Mouse (Mus musculus) intestine, embryonic 14.5 days (tissue): ENCODE results near the gene Slc25a15. TPM values are rescaled to one million over a fixed set of nuclear protein-coding genes. Genes with fewer than 3 reads are reported as not detected.

ENCODE experiments used
- ATAC-seq: fragments of 200-750 bp; cut with Nextera tagmentation; replicated peaks from 2 replicates; pipeline ENCODE4 v1.8.0; 2017; ENCODE audit warnings: low read depth, moderate number of reproducible peaks, moderate TSS enrichment, moderate library complexity; ENCODE audit not compliant: low FRiP score, low TSS enrichment
- DNase-seq: peaks from one replicate; pipeline ENCODE4 v3.0.0-alpha.2; 2018; ENCODE audit warnings: low spot score
- H3K27ac ChIP-seq: fragments of 300-500 bp; sonication (generic); 2 replicates; pipeline ENCODE4 v1.5.1; 2014; ENCODE audit warnings: low read depth, mild to moderate bottlenecking, control low read depth
- H3K27me3 ChIP-seq: fragments of 300-500 bp; sonication (generic); replicated peaks from 2 replicates; pipeline ENCODE4 v1.6.1; 2014; ENCODE audit warnings: low read length, control low read depth; ENCODE audit not compliant: control insufficient read depth, insufficient read depth
- H3K36me3 ChIP-seq: fragments of 300-500 bp; sonication (generic); 2 replicates; pipeline ENCODE4 v1.6.1; 2014; ENCODE audit warnings: low read length, control low read depth; ENCODE audit not compliant: control insufficient read depth, insufficient read depth
- H3K4me1 ChIP-seq: fragments of 300-500 bp; sonication (generic); replicated peaks from 2 replicates; pipeline ENCODE4 v1.6.1; 2014; ENCODE audit warnings: low read length, control low read depth, mixed read lengths; ENCODE audit not compliant: control insufficient read depth, insufficient read depth
- H3K4me2 ChIP-seq: fragments of 300-500 bp; sonication (generic); 2 replicates; pipeline ENCODE4 v1.6.1; 2014; ENCODE audit warnings: low read length
- H3K4me3 ChIP-seq: fragments of 300-500 bp; sonication (generic); 2 replicates; pipeline ENCODE4 v1.5.1; 2014; ENCODE audit warnings: low read depth, low read length, control low read depth, mixed read lengths
- H3K9ac ChIP-seq: fragments of 300-500 bp; sonication (generic); 2 replicates; pipeline ENCODE4 v1.6.1; 2014; ENCODE audit warnings: mild to moderate bottlenecking, low read length
- H3K9me3 ChIP-seq: fragments of 300-500 bp; sonication (generic); 2 replicates; pipeline ENCODE4 v1.6.1; 2016; ENCODE audit warnings: low read length, control low read depth; ENCODE audit not compliant: control insufficient read depth
- WGBS: fragments of 180-500 bp; shearing (Covaris S2); extraction: QIAGEN DNeasy Blood & Tissue Kit; methylation state at CpG from one replicate; pipeline ENCODE4 v1.1.7; 2014; 5-methylcytosine and 5-hydroxymethylcytosine counted together
- polyA plus RNA-seq: library from polyadenylated mRNA; unstranded; fragments of >200 nt; fragmentation: Nextera tagmentation; extraction: Ambion mirVana; gene quantifications from 2 replicates; pipeline ENCODE4 v1.2.1, GENCODE M21; 2014

Slc25a15 gene
- 49.4 and 53.8 TPM in 2 replicates for polyA plus RNA-seq

DNA sequence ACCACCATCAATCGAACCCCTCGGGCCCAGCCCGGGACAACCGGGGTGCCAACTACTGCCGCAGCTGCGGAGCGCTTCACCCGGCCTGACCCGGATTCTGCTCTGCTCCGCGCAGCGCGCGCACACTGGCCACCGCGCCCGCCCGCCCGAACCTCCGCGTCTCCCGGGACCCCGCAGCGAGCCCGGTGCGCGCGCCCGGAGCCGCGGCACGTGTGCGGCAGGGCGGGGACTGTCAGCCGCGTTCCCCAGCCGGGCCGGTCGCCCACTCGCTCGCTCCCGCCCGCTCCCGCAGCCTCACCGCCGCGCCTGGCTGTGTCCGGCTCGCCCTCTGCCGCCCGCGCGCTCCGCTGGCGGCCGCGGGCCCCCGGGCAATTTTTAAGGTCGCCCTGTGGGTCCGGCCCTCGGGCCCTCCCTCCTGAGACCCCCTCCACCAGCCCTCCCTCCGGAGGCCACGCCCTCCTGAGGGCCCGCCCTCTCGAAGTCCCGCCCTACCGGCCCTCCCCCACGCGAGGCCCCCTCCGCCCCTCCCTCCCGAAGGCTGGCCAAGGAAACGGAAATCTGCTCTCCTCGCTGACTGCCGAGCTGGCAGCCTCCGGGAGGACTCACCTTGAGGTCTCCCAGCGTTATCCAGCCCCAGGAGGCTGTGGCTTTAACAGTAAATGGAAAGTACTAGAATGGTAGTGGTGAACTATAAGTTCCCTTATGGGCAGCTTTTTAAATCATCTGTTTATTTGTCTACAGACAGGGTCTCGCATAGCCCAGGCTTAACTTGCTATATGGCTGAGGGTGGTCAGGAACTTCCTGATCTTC is at the start of gene Slc25a15:
Slc25a15 (minus strand) TSS at position 456 of the 810 bp plus-strand sequence.
- ATAC-seq = peak; percentile 93
- WGBS = 0% methylated on average over 66 of the region's 77 CpGs
- H3K4me3 ChIP-seq = peak within 1 kb of the TSS; percentile 67

DNA sequence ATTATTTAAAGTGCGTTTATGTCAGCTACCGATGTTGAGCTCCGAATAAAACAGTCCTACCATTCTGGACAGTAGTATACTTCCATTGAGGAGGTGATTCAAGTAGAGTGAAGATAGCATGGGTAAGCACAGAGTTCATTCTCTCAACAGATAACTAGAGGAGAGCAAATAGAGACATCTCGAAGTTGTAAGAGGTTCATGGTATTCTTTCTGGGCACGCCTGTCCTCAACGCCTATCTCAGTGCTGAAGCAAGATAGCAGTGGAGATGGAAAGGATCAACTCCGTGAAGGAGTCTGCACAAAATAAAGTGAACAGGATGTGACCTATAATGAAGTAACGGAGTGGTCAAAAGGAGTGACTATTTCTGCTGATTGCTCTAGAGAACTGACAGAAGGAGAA is 13.6 kb upstream of the Slc25a15 start:
- Histone ChIP-seq H3K27me3 (no peaks in the 10 kb centered on the region), H3K9me3 (no peaks in the 10 kb centered on the region), H3K4me1 (peaks cover 8% of the 10 kb centered on the region), H3K4me2 (peak overlapping the region; percentile 90), H3K27ac (no peak overlapping the region), H3K36me3 (peaks cover 22% of the 10 kb centered on the region; the same call in 1 of the 2 replicates), H3K4me3 (peak overlapping the region; percentile 78), H3K9ac (peak overlapping the region; percentile 94)
- DNase-seq (peak; percentile 50), ATAC-seq (no peak)
- WGBS = 15% methylated on average over 8 of the region's 8 CpGs

More for the DNA sequence above, at the start of gene Slc25a15:
- Histone ChIP-seq H3K9me3 (no peaks in the 10 kb centered on the region), H3K27ac (peak within 1 kb of the TSS; percentile 80), H3K4me2 (peak within 1 kb of the TSS; percentile 72), H3K9ac (peak within 1 kb of the TSS; percentile 70), H3K27me3 (no peaks in the 10 kb centered on the region), H3K4me1 (peaks cover 10% of the 10 kb centered on the region; the same call in 1 of the 2 replicates), H3K36me3 (0 out of 2 replicates have a peak, but pooled peaks cover 4% of the 10 kb centered on the region)
- peak; percentile 97 for DNase-seq

DNA sequence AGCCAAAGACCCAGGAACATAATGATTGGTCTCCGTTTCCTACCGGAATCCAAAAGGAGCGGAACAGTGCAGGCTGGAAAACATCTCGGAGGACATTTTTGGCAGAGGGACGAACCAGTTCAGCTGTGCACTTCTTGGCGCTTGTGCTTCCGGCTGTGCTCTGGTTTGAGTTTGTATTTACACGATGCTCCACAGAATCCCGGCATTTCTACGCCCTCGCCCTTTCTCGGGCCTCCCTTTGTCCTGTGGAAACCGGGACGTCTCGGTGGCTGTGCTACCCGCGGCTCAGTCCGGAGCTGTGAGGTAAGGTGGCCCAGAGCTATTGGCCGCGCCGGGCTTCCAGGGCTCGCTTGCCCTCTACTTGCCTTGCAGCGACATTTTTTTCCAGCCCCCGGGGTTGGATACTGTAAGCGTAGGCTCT is 12.9 kb upstream of the Slc25a15 start, which contains the start of gene Mrps31:
Mrps31 (plus strand) TSS at position 80 of the 421 bp plus-strand sequence.
- Histone ChIP-seq H3K27me3 (no peaks in the 10 kb centered on the region), H3K4me2 (peak within 1 kb of the TSS; percentile 90), H3K9me3 (no peaks in the 10 kb centered on the region), H3K36me3 (peaks cover 16% of the 10 kb centered on the region; the same call in 1 of the 2 replicates), H3K4me3 (peak within 1 kb of the TSS; percentile 78), H3K9ac (peak within 1 kb of the TSS; percentile 94), H3K27ac (peak within 1 kb of the TSS; percentile 78), H3K4me1 (peaks cover 8% of the 10 kb centered on the region)
- DNase-seq (peak; percentile 96), ATAC-seq (peak; percentile 84)
- 2% methylated on average over 25 of the region's 25 CpGs for WGBS

DNA sequence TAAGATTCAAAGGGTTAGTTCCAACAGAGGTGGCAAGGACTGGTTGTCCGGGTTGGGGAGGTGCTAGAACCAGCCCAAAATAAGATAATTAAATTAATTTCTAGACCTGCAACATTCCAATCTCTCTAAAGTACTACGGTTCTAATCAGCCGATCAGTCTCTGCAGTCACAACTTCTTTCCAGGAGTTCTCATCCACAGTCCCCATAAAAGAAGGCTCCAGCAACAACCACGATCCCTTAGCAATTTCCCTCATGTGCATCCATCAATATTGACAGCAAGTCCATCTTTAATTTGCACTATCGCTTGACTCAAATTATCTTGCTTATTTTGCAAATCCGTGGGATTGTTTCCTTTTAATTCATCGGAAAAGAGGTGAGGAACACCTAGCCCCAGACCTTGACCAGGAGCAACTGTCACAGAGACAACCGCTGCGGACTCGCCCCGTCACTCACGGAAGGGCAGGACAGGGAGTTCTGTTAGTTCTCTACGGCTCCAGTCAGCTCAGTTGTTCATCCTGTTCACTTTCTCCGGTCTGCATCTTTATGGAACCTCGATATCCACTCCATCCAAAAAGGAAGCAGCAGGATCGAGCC is 12.4 kb upstream of the Slc25a15 start:
- whole genome bisulfite sequencing = 18% methylated on average over 16 of the region's 16 CpGs
- Histone ChIP-seq H3K9me3 (no peaks in the 10 kb centered on the region), H3K27me3 (no peaks in the 10 kb centered on the region), H3K9ac (peak overlapping the region; percentile 94), H3K27ac (no peak overlapping the region), H3K36me3 (peaks cover 11% of the 10 kb centered on the region; the same call in 1 of the 2 replicates), H3K4me2 (peak overlapping the region; percentile 90), H3K4me3 (peak overlapping the region; percentile 78), H3K4me1 (peaks cover 8% of the 10 kb centered on the region)
- ATAC-seq (no peak; the same call in none of the 2 replicates), DNase-seq (no peak)

DNA sequence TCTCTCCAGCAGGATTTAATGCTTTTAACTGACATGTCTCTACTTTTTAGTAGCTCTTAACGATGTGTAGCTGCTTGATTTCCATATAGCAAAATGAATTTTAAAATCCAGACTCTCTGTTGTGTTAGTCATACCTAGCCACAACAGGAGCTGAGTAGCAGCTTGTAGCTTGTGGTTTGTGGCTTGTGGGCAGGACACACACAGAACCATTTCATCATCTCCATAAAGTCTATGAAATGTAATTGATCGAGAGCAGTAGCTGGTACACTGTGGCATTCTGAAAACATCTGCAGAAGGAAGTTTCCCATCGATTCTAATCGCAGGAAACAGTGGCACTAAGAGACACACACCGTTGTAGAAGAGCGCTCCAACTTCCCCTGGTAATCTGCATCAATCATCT is 7.3 kb upstream of the Slc25a15 start:
- Histone ChIP-seq H3K27me3 (no peaks in the 10 kb centered on the region), H3K27ac (no peak overlapping the region), H3K9ac (no peak overlapping the region), H3K4me2 (no peak overlapping the region), H3K4me3 (no peak overlapping the region), H3K9me3 (no peaks in the 10 kb centered on the region), H3K36me3 (no peaks in the 10 kb centered on the region), H3K4me1 (no peaks in the 10 kb centered on the region)
- ATAC-seq (no peak), DNase-seq (no peak)
- 78% methylated on average over 6 of the region's 6 CpGs for WGBS

DNA sequence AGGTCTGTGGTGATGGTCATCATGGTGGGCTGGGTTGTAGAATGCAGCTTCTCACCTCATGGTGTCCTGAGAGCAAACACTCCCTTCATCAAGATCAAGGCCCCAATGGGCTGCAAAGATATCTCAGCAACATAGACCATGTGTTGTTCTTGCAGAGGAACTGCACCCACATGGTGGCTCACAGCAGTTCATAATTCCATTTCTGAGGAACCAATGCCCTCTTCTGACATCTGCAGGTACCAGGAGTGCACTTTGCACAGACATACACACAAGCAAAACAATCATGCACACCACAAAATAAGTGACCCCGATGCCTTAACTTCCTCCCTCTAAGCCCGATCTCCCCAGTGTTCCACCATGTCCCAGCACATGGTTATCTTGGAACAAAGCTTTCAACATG is 4.8 kb upstream of the Slc25a15 start:
- Histone ChIP-seq H3K4me1 (peaks cover 5% of the 10 kb centered on the region; the same call in 1 of the 2 replicates), H3K4me3 (no peak overlapping the region), H3K27me3 (no peaks in the 10 kb centered on the region), H3K36me3 (no peaks in the 10 kb centered on the region), H3K9ac (no peak overlapping the region), H3K4me2 (no peak overlapping the region), H3K9me3 (no peaks in the 10 kb centered on the region), H3K27ac (no peak overlapping the region)
- ATAC-seq = no peak
- no peak for DNase-seq
- 90% methylated on average over 2 of the region's 2 CpGs for WGBS

DNA sequence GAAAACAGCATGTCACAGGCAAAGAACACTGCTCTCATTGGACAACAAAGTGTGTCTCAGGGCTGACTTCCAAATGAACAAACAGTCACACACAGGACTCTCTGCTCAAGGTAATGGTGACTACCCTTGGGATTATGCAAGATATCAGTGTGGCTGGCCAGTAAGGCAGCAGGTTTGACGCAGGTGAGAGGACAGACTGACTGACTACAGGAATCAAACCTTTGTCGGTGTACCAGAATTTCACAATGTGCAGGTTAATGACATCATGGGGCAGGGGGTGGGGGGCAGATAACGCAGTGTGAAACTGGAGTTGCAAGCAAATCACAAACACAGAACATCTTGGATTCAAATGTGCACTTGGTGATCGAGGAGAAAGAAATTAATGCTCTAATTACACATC is 2.2 kb upstream of the Slc25a15 start:
- peaks cover 10% of the 10 kb centered on the region; the same call in 1 of the 2 replicates for H3K4me1 ChIP-seq
- no peaks in the 10 kb centered on the region for H3K36me3 ChIP-seq
- H3K27ac ChIP-seq = no peak overlapping the region
- ATAC-seq (no peak), DNase-seq (no peak)
- H3K27me3 ChIP-seq = no peaks in the 10 kb centered on the region
- no peak overlapping the region for H3K4me2 ChIP-seq
- H3K9ac ChIP-seq = no peak overlapping the region
- H3K4me3 ChIP-seq = no peak overlapping the region
- 85% methylated on average over 4 of the region's 4 CpGs for WGBS
- no peaks in the 10 kb centered on the region for H3K9me3 ChIP-seq

DNA sequence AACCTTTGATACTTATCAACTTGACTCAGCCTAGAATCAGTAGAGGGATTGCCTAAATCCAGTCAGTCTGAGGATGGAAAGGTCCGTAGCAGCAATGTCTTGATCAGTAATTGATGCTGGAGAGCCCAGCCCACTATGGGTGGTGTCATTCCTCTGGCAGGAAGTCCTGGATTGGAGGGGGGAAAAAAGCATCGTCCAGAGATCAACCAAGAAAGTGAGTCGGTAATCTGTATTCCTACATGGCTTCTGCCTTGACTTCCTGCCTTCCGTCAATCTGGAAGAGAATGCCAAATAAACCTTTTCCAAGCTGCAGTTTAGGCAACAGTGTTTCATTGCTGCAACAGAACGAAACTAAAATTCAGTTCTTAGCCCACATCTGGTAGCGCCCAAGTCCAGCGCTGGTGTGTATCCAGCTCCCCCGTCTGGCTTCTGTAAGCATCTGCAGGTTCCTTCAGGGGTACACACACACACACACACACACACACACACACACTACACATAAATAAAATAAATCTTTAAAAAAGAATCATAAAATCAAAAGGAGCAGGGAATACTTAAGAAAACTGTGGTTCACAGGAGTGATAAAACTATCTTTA is 986 bp upstream of the Slc25a15 start:
- Histone ChIP-seq H3K9me3 (no peaks in the 10 kb centered on the region), H3K27me3 (no peaks in the 10 kb centered on the region), H3K36me3 (no peaks in the 10 kb centered on the region), H3K4me1 (peaks cover 10% of the 10 kb centered on the region; the same call in 1 of the 2 replicates), H3K27ac (no peak overlapping the region), H3K4me3 (peak overlapping the region; percentile 67), H3K9ac (peak overlapping the region; percentile 70; the same call in 1 of the 2 replicates), H3K4me2 (peak overlapping the region; percentile 72)
- DNase-seq (no peak), ATAC-seq (no peak)
- WGBS = 77% methylated on average over 8 of the region's 8 CpGs
